Mouse (Mus musculus) midbrain, embryonic 11.5 days (tissue): ENCODE measurements around the gene Lgr6. TPM values are rescaled to one million over a fixed set of nuclear protein-coding genes. Genes with fewer than 3 reads are reported as not detected.
A peak's percentile ranks its signal among the peaks of the same experiment; 100 is the strongest.

Source experiments
- ATAC-seq: fragments of 200-750 bp; cut with Nextera tagmentation; 2 replicates; pipeline ENCODE4 v1.8.0; 2017; ENCODE audit warnings: moderate TSS enrichment, moderate library complexity; ENCODE audit not compliant: low FRiP score
- DNase-seq: peaks from one replicate; pipeline ENCODE4 v3.0.0; 2015; ENCODE audit warnings: low spot score; ENCODE audit errors: missing footprints
- H3K27ac ChIP-seq: fragments of 300-500 bp; sonication (generic); 2 replicates; pipeline ENCODE4 v1.5.1; 2014; ENCODE audit warnings: low read depth, low read length
- H3K27me3 ChIP-seq: fragments of 300-500 bp; sonication (generic); 2 replicates; pipeline ENCODE4 v1.6.1; 2014; ENCODE audit warnings: mild to moderate bottlenecking, low read length, moderate library complexity, mixed read lengths; ENCODE audit not compliant: control insufficient read depth, insufficient read depth
- H3K36me3 ChIP-seq: fragments of 300-500 bp; sonication (generic); 2 replicates; pipeline ENCODE4 v1.6.1; 2014; ENCODE audit warnings: mild to moderate bottlenecking, low read length, moderate library complexity, mixed read lengths; ENCODE audit not compliant: control insufficient read depth, insufficient read depth
- H3K4me1 ChIP-seq: fragments of 300-500 bp; sonication (generic); 2 replicates; pipeline ENCODE4 v1.6.1; 2014; ENCODE audit warnings: low read length; ENCODE audit not compliant: control insufficient read depth, insufficient read depth
- H3K4me2 ChIP-seq: fragments of 300-500 bp; sonication (generic); 2 replicates; pipeline ENCODE4 v1.6.1; 2014; ENCODE audit warnings: mild to moderate bottlenecking, moderate library complexity
- H3K4me3 ChIP-seq: fragments of 300-500 bp; sonication (generic); 2 replicates; pipeline ENCODE4 v1.5.1; 2014; ENCODE audit warnings: low read depth, low read length
- H3K9ac ChIP-seq: fragments of 300-500 bp; sonication (generic); 2 replicates; pipeline ENCODE4 v1.6.1; 2014; ENCODE audit warnings: low read length
- H3K9me3 ChIP-seq: fragments of 300-500 bp; sonication (generic); 2 replicates; pipeline ENCODE4 v1.6.1; 2016; ENCODE audit warnings: low read length; ENCODE audit not compliant: control insufficient read depth
- WGBS: fragments of 180-500 bp; shearing (Covaris S2); extraction: QIAGEN DNeasy Blood & Tissue Kit; methylation state at CpG from one replicate; pipeline ENCODE4 v1.1.7; 2014; 5-methylcytosine and 5-hydroxymethylcytosine counted together
- polyA plus RNA-seq: library from polyadenylated mRNA; unstranded; fragments of >200 nt; fragmentation: Nextera tagmentation; extraction: Ambion mirVana; gene quantifications from 2 replicates; pipeline ENCODE4 v1.2.1, GENCODE M21; 2014

The Lgr6 gene
- polyA plus RNA-seq, 1 experiment from 2014 or later, result 0.12 TPM

- Histone ChIP-seq H3K4me1 (peaks cover 3% of the 10 kb centered on the region; the same call in 1 of the 2 replicates), H3K4me3 (no peak overlapping the region), H3K9me3 (no peaks in the 10 kb centered on the region), H3K27me3 (peaks cover 12% of the 10 kb centered on the region), H3K4me2 (no peak overlapping the region), H3K36me3 (no peaks in the 10 kb centered on the region), H3K27ac (no peak overlapping the region), H3K9ac (no peak overlapping the region)
- ATAC-seq (no peak), DNase-seq (no peak)
- 66% methylated on average over 8 of the region's 8 CpGs for WGBS
These were observed 112.9 kb downstream of the Lgr6 start for GRCm38 (mm10) chr1:134992046-134992645.

- H3K27me3 ChIP-seq, result peaks cover 12% of the 10 kb centered on the region
- ATAC-seq (no peak), DNase-seq (peak; percentile 98)
- no peak overlapping the region for H3K9ac ChIP-seq
- H3K36me3 ChIP-seq, result no peaks in the 10 kb centered on the region
- no peak overlapping the region for H3K27ac ChIP-seq
- 7% methylated on average over 7 of the region's 7 CpGs for WGBS
- no peak overlapping the region for H3K4me2 ChIP-seq
- peaks cover 3% of the 10 kb centered on the region; the same call in 1 of the 2 replicates for H3K4me1 ChIP-seq
- H3K9me3 ChIP-seq, result no peaks in the 10 kb centered on the region
- H3K4me3 ChIP-seq, result no peak overlapping the region
These were observed 115.7 kb downstream of the Lgr6 start for GRCm38 (mm10) chr1:134989372-134989771.

- Histone ChIP-seq H3K27ac (no peak overlapping the region), H3K4me1 (peaks cover 3% of the 10 kb centered on the region; the same call in 1 of the 2 replicates), H3K4me3 (peak overlapping the region; percentile 33), H3K4me2 (peak overlapping the region; percentile 66), H3K9ac (peak overlapping the region; percentile 62), H3K36me3 (no peaks in the 10 kb centered on the region), H3K27me3 (peaks cover 12% of the 10 kb centered on the region), H3K9me3 (no peaks in the 10 kb centered on the region)
- 14% methylated on average over 14 of the region's 14 CpGs for WGBS
- no peak; the same call in 1 of the 2 replicates for ATAC-seq
- DNase-seq, result no peak
These were observed 117.1 kb downstream of the Lgr6 start for GRCm38 (mm10) chr1:134987962-134988341.

DNA sequence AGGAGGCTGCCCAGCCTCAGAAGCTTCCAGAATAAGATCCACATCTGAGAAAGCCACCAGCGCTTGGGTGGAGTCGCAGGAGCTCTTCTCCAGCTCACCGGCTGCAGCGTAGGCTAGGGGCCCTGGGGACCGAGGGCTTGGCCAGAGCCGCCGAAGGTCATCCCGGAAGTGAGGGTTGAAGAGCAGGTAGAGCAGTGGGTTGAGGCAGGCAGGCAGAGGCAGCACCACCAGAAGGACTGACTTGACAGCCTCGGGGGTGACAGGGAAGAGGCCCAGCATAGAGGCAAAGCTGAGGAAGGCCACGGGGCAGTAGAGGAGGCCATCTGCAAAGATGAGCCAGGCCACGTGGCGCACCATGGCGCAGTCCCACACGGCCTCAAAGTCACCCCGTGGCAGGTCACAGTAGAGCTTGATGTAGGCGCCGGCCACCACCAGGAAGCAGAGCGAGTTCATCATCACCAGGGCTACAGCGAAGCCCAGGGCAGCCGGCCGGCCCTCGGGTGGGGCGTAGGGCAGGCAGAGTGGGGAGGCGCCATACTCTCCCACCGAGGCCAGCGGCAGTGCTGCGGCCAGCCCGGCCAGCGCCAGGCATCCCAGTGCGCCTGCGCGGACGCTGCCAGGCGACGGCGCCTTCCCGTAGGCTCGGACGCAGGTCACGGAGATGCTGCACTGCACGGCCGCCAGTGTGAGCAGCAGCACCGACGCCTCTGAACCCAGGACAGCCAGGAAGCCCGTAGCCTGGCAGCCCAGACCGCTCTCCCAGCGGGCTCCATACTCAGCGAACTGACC is 117.7 kb downstream of the Lgr6 start:
- no peaks in the 10 kb centered on the region for H3K9me3 ChIP-seq
- peak overlapping the region; percentile 62 for H3K9ac ChIP-seq
- H3K4me3 ChIP-seq, result peak overlapping the region; percentile 33
- H3K4me2 ChIP-seq, result peak overlapping the region; percentile 66
- peak; percentile 98 for DNase-seq
- H3K27me3 ChIP-seq, result peaks cover 12% of the 10 kb centered on the region
- WGBS, result 44% methylated on average over 40 of the region's 48 CpGs
- no peak overlapping the region for H3K27ac ChIP-seq
- ATAC-seq, result peak; percentile 92
- H3K4me1 ChIP-seq, result peaks cover 3% of the 10 kb centered on the region; the same call in 1 of the 2 replicates
- no peaks in the 10 kb centered on the region for H3K36me3 ChIP-seq

DNA sequence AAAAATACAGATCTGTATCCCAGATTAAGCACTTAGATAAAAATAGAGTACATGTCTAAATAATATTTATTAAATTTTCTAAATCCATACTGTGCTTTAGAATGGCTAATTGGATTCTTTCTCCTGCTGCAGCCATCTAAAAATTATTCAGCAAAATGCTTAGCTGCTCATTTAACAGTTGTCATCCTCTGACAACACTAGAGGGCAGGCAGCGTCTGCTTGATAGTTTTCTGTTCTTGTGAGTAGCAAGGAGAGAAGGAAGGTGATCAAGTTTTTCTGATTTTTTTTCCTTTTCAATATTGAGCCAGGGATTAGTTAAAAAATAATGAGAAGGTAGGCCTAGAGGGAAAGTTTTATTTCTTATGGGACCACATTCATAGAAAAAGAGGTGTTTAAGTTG is 132.2 kb downstream of the Lgr6 start:
- H3K4me1 ChIP-seq, result no peaks in the 10 kb centered on the region
- no peak overlapping the region for H3K9ac ChIP-seq
- peaks cover 5% of the 10 kb centered on the region for H3K36me3 ChIP-seq
- no peak for ATAC-seq
- no peak for DNase-seq
- no peak overlapping the region for H3K4me3 ChIP-seq
- no peaks in the 10 kb centered on the region for H3K27me3 ChIP-seq
- 69% methylated on average over 1 of the region's 1 CpGs for WGBS
- H3K4me2 ChIP-seq, result no peak overlapping the region
- no peak overlapping the region for H3K27ac ChIP-seq
- no peaks in the 10 kb centered on the region for H3K9me3 ChIP-seq

DNA sequence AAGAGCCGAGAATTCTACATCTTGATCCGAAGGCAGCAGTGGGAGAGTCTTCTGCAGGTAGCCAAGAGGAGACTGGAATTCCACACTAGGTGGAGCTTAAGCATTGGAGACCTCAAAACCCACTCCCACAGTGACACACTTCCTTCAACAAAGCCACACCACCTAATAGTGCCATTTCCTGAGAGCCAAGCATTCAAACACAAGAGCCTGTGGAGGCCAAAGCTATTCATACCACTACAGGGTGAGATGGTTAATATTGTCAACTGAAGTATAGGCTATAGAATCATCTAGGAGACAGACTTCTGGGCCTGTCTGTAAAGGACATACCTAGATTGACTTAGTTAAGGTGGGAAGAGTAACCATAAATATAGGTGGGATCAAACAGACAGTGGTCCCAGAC is 139.6 kb downstream of the Lgr6 start:
- Histone ChIP-seq H3K4me2 (no peak overlapping the region), H3K27ac (no peak overlapping the region), H3K36me3 (peaks cover 2% of the 10 kb centered on the region; the same call in 1 of the 2 replicates), H3K9me3 (no peaks in the 10 kb centered on the region), H3K4me3 (no peak overlapping the region), H3K9ac (no peak overlapping the region), H3K27me3 (no peaks in the 10 kb centered on the region), H3K4me1 (peaks cover 9% of the 10 kb centered on the region; the same call in 1 of the 2 replicates)
- DNase-seq, result no peak
- 93% methylated on average over 2 of the region's 2 CpGs for WGBS
- ATAC-seq, result no peak

GRCm38 (mm10) chr1:134962821-134963220 is 142.3 kb downstream of the Lgr6 start:
- no peaks in the 10 kb centered on the region for H3K27me3 ChIP-seq
- WGBS, result 6% methylated on average over 11 of the region's 11 CpGs
- peak overlapping the region; percentile 74 for H3K4me3 ChIP-seq
- peaks cover 9% of the 10 kb centered on the region; the same call in 1 of the 2 replicates for H3K4me1 ChIP-seq
- H3K27ac ChIP-seq, result no peak overlapping the region
- peak overlapping the region; percentile 73 for H3K9ac ChIP-seq
- 0 out of 2 replicates have a peak, but pooled peaks cover 2% of the 10 kb centered on the region for H3K36me3 ChIP-seq
- peak; percentile 33; the same call in 1 of the 2 replicates for ATAC-seq
- no peaks in the 10 kb centered on the region for H3K9me3 ChIP-seq
- H3K4me2 ChIP-seq, result peak overlapping the region; percentile 47
- no peak for DNase-seq

DNA sequence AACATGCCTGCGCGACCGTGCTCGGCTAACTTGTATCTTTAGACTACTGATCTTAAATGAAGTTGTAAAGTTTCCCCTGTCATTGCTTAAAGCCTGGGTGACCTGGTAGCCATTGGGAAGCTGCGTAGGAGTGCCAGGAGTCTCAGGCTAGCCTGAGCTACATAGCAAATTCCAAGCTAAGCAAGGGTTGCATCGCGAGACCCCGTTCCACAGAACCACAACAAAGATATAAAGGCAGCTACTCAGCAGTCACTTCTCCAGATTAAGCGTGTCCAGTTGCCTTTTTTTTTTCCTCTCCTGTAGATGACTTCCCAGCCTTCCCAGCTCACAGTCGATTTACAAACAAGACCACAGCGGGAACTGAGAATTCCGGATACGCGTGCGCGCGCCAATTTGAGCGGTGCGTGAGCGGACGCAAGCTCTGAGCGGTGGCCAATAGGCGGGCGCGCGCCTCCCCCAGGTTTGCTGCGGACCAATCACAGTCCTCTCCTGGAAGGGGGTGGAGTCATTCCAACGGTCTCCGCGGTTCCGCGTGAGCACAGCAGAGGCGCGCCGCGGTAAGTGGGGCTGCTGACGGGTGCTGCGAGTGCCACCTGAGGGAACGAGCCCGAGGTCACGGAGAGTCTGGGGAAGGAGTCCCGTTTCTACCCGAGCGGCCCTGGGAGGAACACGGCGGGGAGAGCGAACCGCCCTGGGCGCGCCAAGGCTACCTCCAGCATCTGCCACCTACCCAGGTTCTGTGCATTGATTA is 142.8 kb downstream of the Lgr6 start, which contains the start of gene Ube2t:
TSS of gene Ube2t (plus strand) at position 513 of the 751 bp plus-strand sequence.
- Histone ChIP-seq H3K4me3 (peak within 1 kb of the TSS; percentile 74), H3K4me1 (peaks cover 9% of the 10 kb centered on the region; the same call in 1 of the 2 replicates), H3K27ac (no peak within 1 kb of the TSS), H3K36me3 (no peaks in the 10 kb centered on the region), H3K9me3 (no peaks in the 10 kb centered on the region), H3K4me2 (peak within 1 kb of the TSS; percentile 47), H3K9ac (peak within 1 kb of the TSS; percentile 73), H3K27me3 (no peaks in the 10 kb centered on the region)
- peak; percentile 100 for ATAC-seq
- DNase-seq, result peak; percentile 98
- 3% methylated on average over 50 of the region's 50 CpGs for WGBS
